Mouse (Mus musculus) lung, postnatal 10 days (tissue): ENCODE measurements at regions not wholly inside any gene's neighbourhood (a gene's known extent, or its start where the extent isn't known, plus 50 kb on each side); places are given as distances from the start of the nearest gene placed in this dataset.
A peak's percentile ranks its signal among the peaks of the same experiment; 100 is the strongest.

ENCODE experiments used
- DNase-seq: peaks from one replicate; pipeline ENCODE4 v3.0.0; 2021

- DNase-seq, result no peak
These were observed 188.2 kb upstream of the Rybp start for GRCm38 (mm10) chr6:100475341-100475955.

- no peak for DNase-seq
These were observed 187.0 kb upstream of the Rybp start for GRCm38 (mm10) chr6:100474326-100474725.

- no peak for DNase-seq
These were observed 182.8 kb upstream of the Rybp start for GRCm38 (mm10) chr6:100470071-100470470.

- DNase-seq, result no peak
These were observed 175.5 kb upstream of the Rybp start for GRCm38 (mm10) chr6:100462757-100463156.

- no peak for DNase-seq
These were observed 166.1 kb upstream of the Rybp start for GRCm38 (mm10) chr6:100453401-100453800.

- DNase-seq, result no peak
These were observed 165.1 kb upstream of the Rybp start for GRCm38 (mm10) chr6:100452097-100453002.

GRCm38 (mm10) chr6:100450108-100450507 lies 162.8 kb upstream of the Rybp start:
- no peak for DNase-seq

GRCm38 (mm10) chr6:100449087-100449486 lies 161.8 kb upstream of the Rybp start:
- no peak for DNase-seq

- DNase-seq, result no peak
These were observed 159.9 kb upstream of the Rybp start for GRCm38 (mm10) chr6:100447211-100447610.

GRCm38 (mm10) chr6:100446804-100447203 lies 159.5 kb upstream of the Rybp start:
- no peak for DNase-seq

GRCm38 (mm10) chr6:100439071-100439737 lies 151.9 kb upstream of the Rybp start:
- DNase-seq, result no peak

- peak; percentile 18 for DNase-seq
These were observed 151.3 kb upstream of the Rybp start for GRCm38 (mm10) chr6:100438511-100438991.

GRCm38 (mm10) chr6:100437980-100438379 lies 150.7 kb upstream of the Rybp start:
- DNase-seq, result no peak

GRCm38 (mm10) chr6:100436507-100436906 lies 149.2 kb upstream of the Rybp start:
- DNase-seq, result no peak

- no peak for DNase-seq
These were observed 147.9 kb upstream of the Rybp start for GRCm38 (mm10) chr6:100435222-100435621.

GRCm38 (mm10) chr6:100433534-100433867 lies 146.2 kb upstream of the Rybp start:
- no peak for DNase-seq

- DNase-seq, result no peak
These were observed 145.6 kb upstream of the Rybp start for GRCm38 (mm10) chr6:100432688-100433533.

- no peak for DNase-seq
These were observed 143.0 kb upstream of the Rybp start for GRCm38 (mm10) chr6:100430286-100430685.

GRCm38 (mm10) chr6:100429511-100429910 lies 142.2 kb upstream of the Rybp start:
- no peak for DNase-seq

- DNase-seq, result no peak
These were observed 141.5 kb upstream of the Rybp start for GRCm38 (mm10) chr6:100428759-100429158.

- DNase-seq, result no peak
These were observed 138.3 kb upstream of the Rybp start for GRCm38 (mm10) chr6:100425551-100425950.

GRCm38 (mm10) chr6:100424788-100425403 lies 137.6 kb upstream of the Rybp start:
- DNase-seq, result peak; percentile 21
